Mouse (Mus musculus) midbrain, postnatal 0 days (tissue): ENCODE data around the gene Msrb1. TPM values are rescaled to one million over a fixed set of nuclear protein-coding genes. Genes with fewer than 3 reads are reported as not detected.

ENCODE experiments used
- ATAC-seq: fragments of 200-750 bp; cut with Nextera tagmentation; 2 replicates; pipeline ENCODE4 v1.8.0; 2017; ENCODE audit warnings: moderate number of reproducible peaks, mild to moderate bottlenecking, moderate TSS enrichment, moderate library complexity; ENCODE audit not compliant: low FRiP score
- DNase-seq: peaks from one replicate; pipeline ENCODE4 v3.0.0-alpha.2; 2015; ENCODE audit warnings: low spot score
- H3K27ac ChIP-seq: fragments of 300-500 bp; sonication (generic); 2 replicates; pipeline ENCODE4 v1.5.1; 2014; ENCODE audit warnings: low read depth, mild to moderate bottlenecking, low read length, mixed read lengths
- H3K27me3 ChIP-seq: fragments of 300-500 bp; sonication (generic); 2 replicates; pipeline ENCODE4 v1.6.1; 2014; ENCODE audit warnings: low read length, control low read depth, mixed read lengths; ENCODE audit not compliant: insufficient read depth
- H3K36me3 ChIP-seq: fragments of 300-500 bp; sonication (generic); 2 replicates; pipeline ENCODE4 v1.6.1; 2014; ENCODE audit warnings: low read length, control low read depth, mixed read lengths; ENCODE audit not compliant: insufficient read depth
- H3K4me1 ChIP-seq: fragments of 300-500 bp; sonication (generic); 2 replicates; pipeline ENCODE4 v1.6.1; 2014; ENCODE audit warnings: mild to moderate bottlenecking, control low read depth, antibody characterized with exemption, low read length, mixed read lengths; ENCODE audit not compliant: insufficient read depth
- H3K4me2 ChIP-seq: fragments of 300-500 bp; sonication (generic); 2 replicates; pipeline ENCODE4 v1.6.1; 2014; ENCODE audit warnings: low read depth, mild to moderate bottlenecking, low read length, mixed read lengths; ENCODE audit not compliant: poor library complexity, severe bottlenecking
- H3K4me3 ChIP-seq: fragments of 300-500 bp; sonication (generic); 2 replicates; pipeline ENCODE4 v1.5.1; 2014; ENCODE audit warnings: low read depth, mild to moderate bottlenecking, low read length, moderate library complexity
- H3K9ac ChIP-seq: fragments of 300-500 bp; sonication (generic); replicated peaks from 2 replicates; pipeline ENCODE4 v1.6.1; 2014; ENCODE audit warnings: mild to moderate bottlenecking, low read length, moderate library complexity, mixed read lengths; ENCODE audit not compliant: poor library complexity, severe bottlenecking
- H3K9me3 ChIP-seq: fragments of 300-500 bp; sonication (generic); 2 replicates; pipeline ENCODE4 v1.6.1; 2016; ENCODE audit warnings: low read length, control low read depth
- CTCF ChIP-seq: IDR thresholded peaks from 2 replicates; pipeline ENCODE4 v1.5.1; 2016; ENCODE audit warnings: antibody characterized with exemption, mild to moderate bottlenecking
- WGBS: fragments of 180-500 bp; shearing (Covaris S2); extraction: QIAGEN DNeasy Blood & Tissue Kit; methylation state at CpG from one replicate; pipeline ENCODE4 v1.1.7; 2014; 5-methylcytosine and 5-hydroxymethylcytosine counted together
- polyA plus RNA-seq: library from polyadenylated mRNA; unstranded; fragments of >200 nt; fragmentation: Nextera tagmentation; extraction: Ambion mirVana; gene quantifications from 2 replicates; pipeline ENCODE4 v1.2.1, GENCODE M21; 2015
- total RNA-seq: library from RNA; depleted of rRNA; stranded (reverse); fragments of >200 nt; gene quantifications from 2 replicates; pipeline ENCODE4 v1.2.3, GENCODE M21; 2014

The Msrb1 gene
- total and polyA plus RNA-seq, 2 experiments from 2014 or later, result 9.6 to 22.6 TPM

GRCm38 (mm10) chr17:24752415-24753394 is 16.3 kb downstream of the Msrb1 start, which contains the start of gene Hs3st6:
Gene Hs3st6 (plus strand): TSS chr17:24752988.
- no peak within 1 kb of the TSS for H3K9ac ChIP-seq
- H3K9me3 ChIP-seq, result no peaks in the 10 kb centered on the region
- H3K36me3 ChIP-seq, result no peaks in the 10 kb centered on the region
- H3K4me2 ChIP-seq, result peak within 1 kb of the TSS; percentile 83
- peaks cover 58% of the 10 kb centered on the region for H3K27me3 ChIP-seq
- no peak within 1 kb of the TSS for H3K27ac ChIP-seq
- DNase-seq (no peak), ATAC-seq (no peak)
- H3K4me1 ChIP-seq, result 0 out of 2 replicates have a peak, but pooled peaks cover 3% of the 10 kb centered on the region
- WGBS, result 1% methylated on average over 68 of the region's 82 CpGs
- H3K4me3 ChIP-seq, result peak within 1 kb of the TSS; percentile 41
- TF ChIP-seq CTCF, result no peak

GRCm38 (mm10) chr17:24757394-24757793 is 21.0 kb downstream of the Msrb1 start:
- ATAC-seq, result no peak
- H3K4me2 ChIP-seq, result no peak overlapping the region
- H3K9ac ChIP-seq, result no peak overlapping the region
- 0 out of 2 replicates have a peak, but pooled peaks cover 2% of the 10 kb centered on the region for H3K4me1 ChIP-seq
- H3K9me3 ChIP-seq, result no peaks in the 10 kb centered on the region
- H3K27ac ChIP-seq, result no peak overlapping the region
- no peak overlapping the region for H3K4me3 ChIP-seq
- WGBS, result 100% methylated on average over 1 of the region's 1 CpGs
- DNase-seq, result no peak
- H3K36me3 ChIP-seq, result no peaks in the 10 kb centered on the region
- TF ChIP-seq CTCF, result no peak
- peaks cover 33% of the 10 kb centered on the region for H3K27me3 ChIP-seq

GRCm38 (mm10) chr17:24761121-24761520 is 24.7 kb downstream of the Msrb1 start:
- Histone ChIP-seq H3K4me3 (no peak overlapping the region), H3K9ac (no peak overlapping the region), H3K36me3 (no peaks in the 10 kb centered on the region), H3K27ac (no peak overlapping the region), H3K4me2 (no peak overlapping the region), H3K4me1 (no peaks in the 10 kb centered on the region), H3K9me3 (no peaks in the 10 kb centered on the region), H3K27me3 (no peaks in the 10 kb centered on the region)
- DNase-seq (no peak), ATAC-seq (no peak)
- no peak for TF ChIP-seq CTCF
- WGBS, result 60% methylated on average over 5 of the region's 5 CpGs

GRCm38 (mm10) chr17:24765016-24765905 is 28.8 kb downstream of the Msrb1 start:
- Histone ChIP-seq H3K36me3 (no peaks in the 10 kb centered on the region), H3K4me1 (no peaks in the 10 kb centered on the region), H3K4me3 (no peak overlapping the region), H3K4me2 (no peak overlapping the region), H3K9me3 (no peaks in the 10 kb centered on the region), H3K27ac (no peak overlapping the region), H3K9ac (no peak overlapping the region), H3K27me3 (no peaks in the 10 kb centered on the region)
- ATAC-seq (peak; percentile 52; the same call in 1 of the 2 replicates), DNase-seq (peak; percentile 53)
- no peak for TF ChIP-seq CTCF
- 43% methylated on average over 21 of the region's 22 CpGs for WGBS

- H3K4me3 ChIP-seq, result no peak overlapping the region
- H3K27ac ChIP-seq, result no peak overlapping the region
- 22% methylated on average over 12 of the region's 12 CpGs for WGBS
- no peak for TF ChIP-seq CTCF
- no peaks in the 10 kb centered on the region for H3K9me3 ChIP-seq
- H3K27me3 ChIP-seq, result no peaks in the 10 kb centered on the region
- H3K36me3 ChIP-seq, result no peaks in the 10 kb centered on the region
- no peaks in the 10 kb centered on the region for H3K4me1 ChIP-seq
- H3K9ac ChIP-seq, result no peak overlapping the region
- ATAC-seq (no peak), DNase-seq (no peak)
- H3K4me2 ChIP-seq, result no peak overlapping the region
Measured at GRCm38 (mm10) chr17:24766266-24766875, 29.9 kb downstream of the Msrb1 start.
